In the genomic region with DNA sequence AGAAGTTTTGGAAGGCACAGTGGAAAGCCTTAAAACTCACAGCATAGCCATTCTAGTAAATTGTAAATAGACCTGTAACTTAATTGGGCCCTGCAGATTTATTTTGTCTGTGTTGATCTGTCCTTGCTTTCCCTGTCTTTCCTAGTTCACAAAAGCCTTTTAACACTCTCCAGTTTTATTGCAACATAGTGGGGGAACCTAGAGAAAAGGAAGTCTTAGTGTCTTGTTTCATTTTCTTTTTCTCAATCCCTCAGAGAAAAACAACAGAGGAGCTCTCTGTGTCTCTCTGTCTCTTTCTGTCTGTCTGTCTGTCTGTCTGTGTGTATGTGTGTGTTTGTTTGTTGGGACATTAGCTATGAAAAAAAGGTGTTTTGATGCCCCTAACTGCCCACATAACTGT, we compare ENCODE assay signal across 30 mouse cellular contexts. TPM values are rescaled to one million over a fixed set of nuclear protein-coding genes. Genes with fewer than 3 reads are reported as not detected.
DNase-seq lines count a peak whose midpoint lies in the region; ATAC-seq and TF ChIP-seq lines count a peak whose summit lies in the region.
"Had no signal": no experiment of that assay in that cellular context is flagged by ENCODE, and none has a peak within 500 bp of the region (broad histone marks: within the 10 kb centered on the region; RNA-seq: fewer than 3 reads in every experiment).

No protein-coding gene starts in this region.

- peaks cover 44% of the 10 kb centered on the region for H3K4me1 ChIP-seq in bone marrow macrophage, adult 2 months (ENCODE audit: control insufficient read depth, insufficient read depth, low read length)
- no peaks in the 10 kb centered on the region for H3K4me1 ChIP-seq in forebrain, embryonic 16.5 days (replicated peaks; ENCODE audit: control insufficient read depth, insufficient read depth, low read length)
- H3K4me1 ChIP-seq: embryonic facial prominence, embryonic 13.5 days; heart, embryonic 12.5 days; hindbrain, embryonic 10.5 days; neural tube, embryonic 13.5 days had no signal

- H3K27ac ChIP-seq in layer of hippocampus, adult 2 months: peak overlapping the region; percentile 28; the same call in 1 of the 2 replicates
- H3K27ac ChIP-seq in bone marrow macrophage, adult 2 months (ENCODE audit: insufficient read depth, low read depth, low read length): peak overlapping the region; percentile 84
- H3K27ac ChIP-seq in forebrain, embryonic 16.5 days (ENCODE audit: low read length): no peak overlapping the region
- H3K27ac ChIP-seq: embryonic facial prominence, embryonic 13.5 days; forebrain, embryonic 13.5 days; hindbrain, embryonic 10.5 days; left cerebral cortex, adult 2 months; midbrain, embryonic 10.5 days; neural tube, embryonic 13.5 days had no signal

- no peak overlapping the region for H3K4me3 ChIP-seq in layer of hippocampus, adult 2 months
- no peak overlapping the region for H3K4me3 ChIP-seq in bone marrow macrophage, adult 2 months (ENCODE audit: insufficient read depth, low read length)
- no peak overlapping the region for H3K4me3 ChIP-seq in forebrain, embryonic 16.5 days (replicated peaks; ENCODE audit: low read length)
- H3K4me3 ChIP-seq: embryonic facial prominence, embryonic 13.5 days; forebrain, embryonic 13.5 days; heart, embryonic 12.5 days; hindbrain, embryonic 10.5 days; left cerebral cortex, adult 2 months; midbrain, embryonic 10.5 days; myocyte; neural tube, embryonic 13.5 days had no signal

- no peak overlapping the region for H3K9ac ChIP-seq in forebrain, embryonic 16.5 days (replicated peaks; ENCODE audit: low read depth, low read length)
- H3K9ac ChIP-seq: embryonic facial prominence, embryonic 13.5 days; forebrain, embryonic 13.5 days; heart, embryonic 12.5 days; neural tube, embryonic 13.5 days had no signal

- H3K36me3 ChIP-seq in forebrain, embryonic 16.5 days (ENCODE audit: control insufficient read depth, insufficient read depth): no peaks in the 10 kb centered on the region

- no peaks in the 10 kb centered on the region for H3K27me3 ChIP-seq in forebrain, embryonic 16.5 days (replicated peaks; ENCODE audit: control insufficient read depth, insufficient read depth, low read length)
- H3K27me3 ChIP-seq: embryonic facial prominence, embryonic 13.5 days; forebrain, embryonic 13.5 days; heart, embryonic 12.5 days; neural tube, embryonic 13.5 days had no signal

- H3K4me2 ChIP-seq in forebrain, embryonic 16.5 days (ENCODE audit: low read length): no peak overlapping the region
- H3K4me2 ChIP-seq: embryonic facial prominence, embryonic 13.5 days; forebrain, embryonic 13.5 days; heart, embryonic 12.5 days; neural tube, embryonic 13.5 days had no signal

- no peak for TF ChIP-seq POLR2A in bone marrow macrophage, adult 2 months (IDR thresholded peaks at IDR 0.05; ENCODE audit: borderline replicate concordance, low read depth, low read length)

- no peak for DNase-seq in layer of hippocampus, adult 2 months (ENCODE audit: low spot score in 2 of 2)
- DNase-seq in layer of hippocampus, adult 8-10 months (ENCODE audit: low spot score in 2 of 2): no peak
- peak; percentile 44 for DNase-seq in 416B (ENCODE audit: low read depth)
- no peak for DNase-seq in ovary, adult 18-20 months (ENCODE audit: low spot score)
- DNase-seq: adrenal gland, postnatal 25 days; B cell, adult 2 months; cerebellum, adult 11 months; cerebellum, postnatal 10 days; embryo, embryonic 11 days; gastrocnemius, postnatal 10 days; heart, postnatal 10 days; kidney, postnatal 36 days; layer of hippocampus, adult 9-11 months; lung, adult 2 months; thymus, adult 18-20 months; thymus, postnatal 4 days had no signal

- ATAC-seq in megakaryocyte, adult 5-6 weeks (ENCODE audit: poor library complexity, severe bottlenecking): peak; percentile 65
- no peak for ATAC-seq in forebrain, embryonic 16.5 days
- ATAC-seq: forebrain, embryonic 13.5 days; hindbrain, embryonic 16.5 days; intestine, postnatal 0 days; midbrain, embryonic 16.5 days had no signal

- no peak for TF ChIP-seq CTCF in layer of hippocampus, adult 2 months (conservative IDR thresholded peaks at IDR 0.05)
- no peak for TF ChIP-seq CTCF in bone marrow macrophage, adult 2 months (IDR thresholded peaks at IDR 0.05; ENCODE audit: low read depth, low read length)

- no peaks in the 10 kb centered on the region for H3K9me3 ChIP-seq in forebrain, embryonic 16.5 days (ENCODE audit: control insufficient read depth, low read length)
- H3K9me3 ChIP-seq: embryonic facial prominence, embryonic 13.5 days; forebrain, embryonic 13.5 days; heart, embryonic 12.5 days; hindbrain, embryonic 10.5 days; midbrain, embryonic 10.5 days; neural tube, embryonic 13.5 days had no signal

RNA-seq across cellular contexts. Expression of gene Pex13, which starts 30.1 kb away (rescaled TPM):
- total RNA-seq in layer of hippocampus, adult 2 months (2021): 10 to 100 TPM; 22.8 to 34.0 TPM
- total RNA-seq in layer of hippocampus, adult 8-10 months (2022): 10 to 100 TPM; 21.4 to 30.5 (median 26.0) TPM
- polyA plus RNA-seq in bone marrow macrophage, adult 2 months (2012; ENCODE audit: insufficient read depth, insufficient read length, missing spikeins): 28.6 and 31.2 TPM in 2 replicates
- total RNA-seq in megakaryocyte, adult 5-6 weeks (2015): 19.5 and 35.6 TPM in 2 replicates
- 11.1 and 19.4 TPM in 2 replicates for total RNA-seq in megakaryocyte, adult 5-6 weeks (2017)
- 32.9 and 37.7 TPM in 2 replicates for polyA plus RNA-seq in forebrain, embryonic 16.5 days (2015; fragmentation: Nextera tagmentation; extraction: Ambion mirVana)

RNA-seq across cellular contexts. Expression of gene Pus10, which starts 30.4 kb away (rescaled TPM):
- 10 to 100 TPM; 18.6 to 21.1 TPM for total RNA-seq in layer of hippocampus, adult 2 months (2021)
- total RNA-seq in layer of hippocampus, adult 8-10 months (2022): 10 to 100 TPM; 18.1 to 22.4 (median 20.3) TPM
- polyA plus RNA-seq in bone marrow macrophage, adult 2 months (2012; ENCODE audit: insufficient read depth, insufficient read length, missing spikeins): 15.6 and 16.6 TPM in 2 replicates
- total RNA-seq in megakaryocyte, adult 5-6 weeks (2015): 14.6 and 21.5 TPM in 2 replicates
- total RNA-seq in megakaryocyte, adult 5-6 weeks (2017): 26.0 and 31.1 TPM in 2 replicates
- 14.4 and 17.0 TPM in 2 replicates for polyA plus RNA-seq in forebrain, embryonic 16.5 days (2015; fragmentation: Nextera tagmentation; extraction: Ambion mirVana)
